Mouse (Mus musculus) small intestine, adult 2 months (tissue): ENCODE measurements around the gene Ptger4.

ENCODE experiments used
- CTCF ChIP-seq: fragments of 200-500 bp; IDR thresholded peaks from 2 replicates; pipeline ENCODE4 v1.5.1; 2012; ENCODE audit warnings: low read depth, mild to moderate bottlenecking, control low read depth, inconsistent platforms, low read length, moderate library complexity, mixed read lengths; ENCODE audit not compliant: insufficient replicate concordance, insufficient read length; ENCODE audit errors: extremely low read depth
- POLR2A ChIP-seq: fragments of 200-500 bp; IDR thresholded peaks from 2 replicates; pipeline ENCODE4 v1.6.1; 2012; ENCODE audit warnings: low read depth, mild to moderate bottlenecking, control low read depth, inconsistent platforms, low read length, moderate library complexity

DNA sequence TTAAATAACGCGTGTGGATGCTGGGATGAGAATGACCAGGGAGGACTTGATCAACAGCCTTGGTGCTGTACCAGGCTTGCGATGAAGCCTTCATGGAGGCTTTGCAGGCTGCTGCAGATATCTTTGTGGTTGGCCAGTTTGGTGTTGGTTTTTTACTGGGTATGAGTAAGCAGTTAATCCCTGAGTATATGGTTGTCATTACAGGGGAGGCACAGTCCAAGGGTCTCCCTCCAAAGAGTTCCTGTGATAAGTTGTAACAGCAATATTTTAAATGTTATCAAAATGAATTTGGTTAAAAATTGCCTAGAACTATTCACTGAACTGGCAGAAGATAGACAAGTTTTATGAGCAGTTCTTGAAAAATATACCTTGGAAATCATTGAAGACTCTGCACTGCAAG lies 34.9 kb downstream of the Ptger4 start:
- no peak for TF ChIP-seq POLR2A
- no peak for TF ChIP-seq CTCF
